Mouse (Mus musculus) forebrain, embryonic 12.5 days (tissue): ENCODE measurements at regions not wholly inside any gene's neighbourhood (a gene's known extent, or its start where the extent isn't known, plus 50 kb on each side); places are given as distances from the start of the nearest gene placed in this dataset.

ENCODE experiments used
- ATAC-seq: fragments of 200-750 bp; cut with Nextera tagmentation; 2 replicates; pipeline ENCODE4 v1.8.0; 2017; ENCODE audit warnings: moderate TSS enrichment; ENCODE audit not compliant: low FRiP score
- H3K27ac ChIP-seq: fragments of 300-500 bp; sonication (generic); 2 replicates; pipeline ENCODE4 v1.5.1; 2016; ENCODE audit warnings: mild to moderate bottlenecking
- H3K27me3 ChIP-seq: fragments of 300-500 bp; sonication (generic); 2 replicates; pipeline ENCODE4 v1.6.1; 2016; ENCODE audit warnings: mild to moderate bottlenecking
- H3K36me3 ChIP-seq: fragments of 300-500 bp; sonication (generic); replicated peaks from 2 replicates; pipeline ENCODE4 v1.6.1; 2016; ENCODE audit warnings: mild to moderate bottlenecking
- H3K4me1 ChIP-seq: fragments of 300-500 bp; sonication (generic); 2 replicates; pipeline ENCODE4 v1.6.1; 2016
- H3K4me2 ChIP-seq: fragments of 300-500 bp; sonication (generic); 2 replicates; pipeline ENCODE4 v1.6.1; 2016; ENCODE audit warnings: mild to moderate bottlenecking, moderate library complexity
- H3K4me3 ChIP-seq: fragments of 300-500 bp; sonication (generic); replicated peaks from 2 replicates; pipeline ENCODE4 v1.5.1; 2016; ENCODE audit warnings: mild to moderate bottlenecking
- H3K9ac ChIP-seq: fragments of 300-500 bp; sonication (generic); 2 replicates; pipeline ENCODE4 v1.6.1; 2016; ENCODE audit warnings: mild to moderate bottlenecking
- H3K9me3 ChIP-seq: fragments of 300-500 bp; sonication (generic); 2 replicates; pipeline ENCODE4 v1.6.1; 2016
- WGBS: fragments of 180-500 bp; shearing (Covaris S2); methylation state at CpG from one replicate; pipeline ENCODE4 v1.1.7; 2016; 5-methylcytosine and 5-hydroxymethylcytosine counted together

DNA sequence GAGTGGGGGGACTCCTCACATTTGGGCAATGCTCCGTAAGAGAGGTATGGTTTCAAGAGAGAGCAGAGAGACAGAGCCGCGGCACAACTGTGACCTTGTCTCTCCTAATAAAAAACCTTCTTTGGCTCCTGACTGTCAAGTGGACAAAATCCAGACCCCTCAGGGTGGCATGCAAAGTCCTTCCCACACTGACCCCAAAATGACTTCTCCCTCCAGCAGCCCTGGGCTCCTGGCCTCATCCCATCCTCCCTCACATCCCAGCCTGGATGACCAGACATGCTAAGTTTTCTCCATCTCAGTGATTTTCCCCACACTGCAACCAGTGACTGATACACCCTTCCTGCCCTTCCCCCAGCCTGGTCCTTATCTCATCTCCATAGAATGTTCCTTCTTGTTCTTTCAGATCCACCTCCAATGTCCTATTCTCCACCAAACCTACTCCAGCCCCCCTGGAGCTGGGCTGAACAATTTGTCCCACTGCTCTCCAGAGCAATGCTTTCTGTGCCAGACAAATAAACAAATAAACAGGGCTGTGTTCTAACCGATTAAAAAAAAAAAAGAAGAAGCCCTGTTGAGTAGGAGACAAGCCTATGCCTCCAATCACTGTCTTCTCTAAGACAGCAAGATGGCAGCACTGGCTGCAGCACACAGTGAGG is 75.7 kb upstream of the Zmiz1 start:
- H3K27ac ChIP-seq = no peak overlapping the region
- H3K9ac ChIP-seq = no peak overlapping the region
- H3K36me3 ChIP-seq = no peaks in the 10 kb centered on the region
- H3K4me2 ChIP-seq = no peak overlapping the region
- H3K4me3 ChIP-seq = no peak overlapping the region
- no peaks in the 10 kb centered on the region for H3K27me3 ChIP-seq
- peaks cover 17% of the 10 kb centered on the region for H3K4me1 ChIP-seq
- 82% methylated on average over 4 of the region's 4 CpGs for WGBS
- ATAC-seq = no peak
- no peaks in the 10 kb centered on the region for H3K9me3 ChIP-seq

DNA sequence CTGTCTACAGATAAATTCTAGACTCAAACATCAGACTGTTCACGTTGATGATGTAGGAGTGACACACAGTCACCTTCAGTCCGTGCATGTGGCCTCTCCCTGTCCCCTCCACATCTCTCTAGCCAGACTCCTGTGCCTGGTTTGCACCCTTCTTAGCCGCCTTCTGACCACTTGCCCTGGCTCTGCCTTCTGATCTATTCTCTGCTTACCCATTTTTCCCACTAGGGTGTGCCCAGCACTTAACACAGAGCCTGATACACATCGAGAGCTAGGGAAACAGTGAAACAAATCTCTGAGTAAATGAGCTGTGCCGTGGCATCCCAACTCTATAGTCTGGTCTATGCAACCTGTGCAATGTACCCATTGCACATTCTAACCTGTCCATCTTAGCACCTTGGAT is 73.3 kb upstream of the Zmiz1 start:
- peaks cover 12% of the 10 kb centered on the region for H3K4me1 ChIP-seq
- no peak overlapping the region for H3K9ac ChIP-seq
- no peak overlapping the region for H3K27ac ChIP-seq
- ATAC-seq = no peak
- 70% methylated on average over 5 of the region's 5 CpGs for WGBS
- no peaks in the 10 kb centered on the region for H3K9me3 ChIP-seq
- H3K4me2 ChIP-seq = no peak overlapping the region
- H3K36me3 ChIP-seq = no peaks in the 10 kb centered on the region
- no peaks in the 10 kb centered on the region for H3K27me3 ChIP-seq
- no peak overlapping the region for H3K4me3 ChIP-seq

- no peak overlapping the region for H3K4me3 ChIP-seq
- H3K9me3 ChIP-seq = no peaks in the 10 kb centered on the region
- WGBS = 96% methylated on average over 4 of the region's 4 CpGs
- no peak for ATAC-seq
- H3K4me2 ChIP-seq = no peak overlapping the region
- peaks cover 12% of the 10 kb centered on the region for H3K4me1 ChIP-seq
- no peak overlapping the region for H3K27ac ChIP-seq
- no peak overlapping the region for H3K9ac ChIP-seq
- H3K36me3 ChIP-seq = no peaks in the 10 kb centered on the region
- H3K27me3 ChIP-seq = no peaks in the 10 kb centered on the region
Measured at GRCm38 (mm10) chr14:25387780-25388179, 71.2 kb upstream of the Zmiz1 start.

- Histone ChIP-seq H3K4me2 (no peak overlapping the region), H3K4me3 (no peak overlapping the region), H3K9me3 (no peaks in the 10 kb centered on the region), H3K9ac (no peak overlapping the region), H3K4me1 (peaks cover 12% of the 10 kb centered on the region), H3K36me3 (no peaks in the 10 kb centered on the region), H3K27me3 (no peaks in the 10 kb centered on the region), H3K27ac (no peak overlapping the region)
- 14% methylated on average over 2 of the region's 2 CpGs for WGBS
- ATAC-seq = no peak; the same call in 1 of the 2 replicates
Measured at GRCm38 (mm10) chr14:25389314-25389713, 69.7 kb upstream of the Zmiz1 start.

- H3K9ac ChIP-seq = no peak overlapping the region
- H3K36me3 ChIP-seq = no peaks in the 10 kb centered on the region
- H3K4me1 ChIP-seq = peaks cover 37% of the 10 kb centered on the region
- H3K4me3 ChIP-seq = no peak overlapping the region
- 69% methylated on average over 6 of the region's 6 CpGs for WGBS
- no peaks in the 10 kb centered on the region for H3K9me3 ChIP-seq
- H3K27ac ChIP-seq = no peak overlapping the region
- H3K27me3 ChIP-seq = no peaks in the 10 kb centered on the region
- ATAC-seq = no peak
- H3K4me2 ChIP-seq = no peak overlapping the region
Measured at GRCm38 (mm10) chr14:25392412-25392811, 66.6 kb upstream of the Zmiz1 start.

- ATAC-seq = no peak
- WGBS = 75% methylated on average over 6 of the region's 6 CpGs
- H3K4me2 ChIP-seq = no peak overlapping the region
- no peaks in the 10 kb centered on the region for H3K36me3 ChIP-seq
- no peak overlapping the region for H3K9ac ChIP-seq
- no peak overlapping the region for H3K27ac ChIP-seq
- no peaks in the 10 kb centered on the region for H3K9me3 ChIP-seq
- H3K4me3 ChIP-seq = no peak overlapping the region
- no peaks in the 10 kb centered on the region for H3K27me3 ChIP-seq
- H3K4me1 ChIP-seq = peaks cover 43% of the 10 kb centered on the region
Measured at GRCm38 (mm10) chr14:25392940-25393339, 66.0 kb upstream of the Zmiz1 start.

DNA sequence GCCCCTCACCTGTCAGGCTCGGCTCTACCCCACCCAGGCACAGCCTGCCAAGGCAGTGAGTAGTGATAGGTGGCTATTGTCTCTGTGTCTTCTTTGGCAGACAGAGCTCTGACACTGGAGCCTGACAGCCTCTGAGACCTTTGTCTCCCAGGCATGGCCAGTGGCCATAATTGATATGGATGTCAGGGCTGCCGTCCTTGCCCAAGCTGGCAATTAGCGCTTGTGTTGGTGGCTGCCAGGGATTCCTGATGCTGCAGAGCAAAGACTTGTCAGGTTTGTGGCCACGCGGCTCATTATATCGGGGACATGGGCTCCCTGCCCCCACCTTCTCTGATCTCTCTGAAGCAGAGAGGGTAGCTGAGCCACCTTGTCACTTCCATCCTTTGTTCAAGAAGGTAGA is 64.1 kb upstream of the Zmiz1 start:
- H3K9ac ChIP-seq = no peak overlapping the region
- H3K27me3 ChIP-seq = no peaks in the 10 kb centered on the region
- 55% methylated on average over 6 of the region's 6 CpGs for WGBS
- no peak overlapping the region for H3K27ac ChIP-seq
- H3K4me2 ChIP-seq = no peak overlapping the region
- no peaks in the 10 kb centered on the region for H3K36me3 ChIP-seq
- ATAC-seq = no peak
- no peaks in the 10 kb centered on the region for H3K9me3 ChIP-seq
- peaks cover 54% of the 10 kb centered on the region for H3K4me1 ChIP-seq
- no peak overlapping the region for H3K4me3 ChIP-seq

DNA sequence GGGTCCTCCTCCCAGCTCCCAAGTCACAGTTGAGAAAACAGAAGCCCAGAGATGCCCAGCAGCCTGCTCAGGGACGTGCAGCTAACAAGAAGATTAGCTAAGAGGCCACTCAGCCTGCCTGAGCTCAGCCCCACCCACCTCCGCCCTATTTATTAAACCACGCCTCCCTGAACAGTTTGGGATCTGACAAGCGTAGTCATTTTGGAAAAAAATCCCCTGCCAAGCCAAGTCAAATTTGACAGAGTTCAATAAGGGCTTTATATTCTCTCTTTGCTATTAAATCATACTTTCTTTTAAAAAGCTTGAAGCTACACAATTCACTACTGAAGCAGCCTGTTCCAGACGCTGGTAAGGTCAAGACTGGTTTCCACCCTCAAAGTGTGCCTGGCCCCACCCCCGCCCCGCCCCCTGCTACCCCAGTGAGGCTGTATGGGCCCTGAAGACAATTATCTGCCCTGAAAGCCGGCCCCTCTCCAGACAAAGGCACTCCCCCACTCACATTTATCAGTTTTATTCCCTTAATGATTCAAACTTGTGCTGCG is 61.9 kb upstream of the Zmiz1 start:
- peak overlapping the region; percentile 41 for H3K4me2 ChIP-seq
- peak overlapping the region; percentile 95 for H3K27ac ChIP-seq
- no peak overlapping the region; the same call in 1 of the 2 replicates for H3K9ac ChIP-seq
- no peaks in the 10 kb centered on the region for H3K9me3 ChIP-seq
- no peaks in the 10 kb centered on the region for H3K27me3 ChIP-seq
- H3K4me1 ChIP-seq = peaks cover 50% of the 10 kb centered on the region
- under 1% methylated on average over 9 of the region's 9 CpGs for WGBS
- H3K36me3 ChIP-seq = no peaks in the 10 kb centered on the region
- H3K4me3 ChIP-seq = no peak overlapping the region
- peak; percentile 88 for ATAC-seq

DNA sequence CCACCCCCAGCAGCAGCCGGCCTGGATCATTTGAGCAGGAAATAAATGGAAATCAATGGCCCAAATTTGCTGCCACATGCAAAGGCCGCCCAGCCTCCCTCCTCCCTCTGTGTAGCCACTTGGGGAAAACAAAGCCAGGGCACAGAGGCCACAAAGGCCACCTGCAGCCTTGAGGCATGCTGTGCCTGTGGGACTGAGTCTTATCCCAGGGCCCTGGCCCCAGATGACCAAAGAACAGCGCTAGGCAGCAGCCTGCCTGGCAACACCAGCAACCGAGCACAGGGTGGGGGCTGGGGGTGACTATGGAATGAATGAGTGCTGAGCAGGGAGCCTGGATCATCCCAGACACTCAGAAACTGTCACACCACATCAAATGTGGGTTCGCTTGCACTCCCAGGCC is 61.2 kb upstream of the Zmiz1 start:
- Histone ChIP-seq H3K4me2 (peak overlapping the region; percentile 41), H3K9ac (peak overlapping the region; percentile 39), H3K27ac (peak overlapping the region; percentile 95), H3K27me3 (no peaks in the 10 kb centered on the region), H3K4me3 (no peak overlapping the region), H3K36me3 (no peaks in the 10 kb centered on the region), H3K4me1 (peaks cover 50% of the 10 kb centered on the region), H3K9me3 (no peaks in the 10 kb centered on the region)
- ATAC-seq = peak; percentile 77
- WGBS = 2% methylated on average over 5 of the region's 5 CpGs

DNA sequence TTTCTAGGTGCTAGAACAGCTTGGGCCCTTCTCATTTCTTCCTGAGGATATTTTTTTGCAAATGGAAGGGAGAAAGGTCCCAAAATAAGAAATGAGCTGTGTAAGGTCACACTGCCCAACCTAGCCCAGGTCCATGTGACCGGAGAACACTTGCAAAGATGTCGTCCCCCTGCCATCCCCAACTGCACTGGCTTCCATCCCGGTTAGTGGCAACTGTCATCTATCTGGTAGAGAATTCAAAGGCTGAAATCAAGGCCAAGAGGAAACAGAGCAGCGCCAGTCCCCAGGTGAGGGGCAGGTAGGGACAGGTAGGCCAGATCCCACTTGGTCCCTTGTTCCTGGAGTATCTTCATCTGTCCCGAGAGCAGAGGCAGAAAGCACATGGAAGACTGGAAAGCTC is 60.2 kb upstream of the Zmiz1 start:
- no peaks in the 10 kb centered on the region for H3K36me3 ChIP-seq
- H3K4me3 ChIP-seq = no peak overlapping the region
- ATAC-seq = no peak
- no peaks in the 10 kb centered on the region for H3K9me3 ChIP-seq
- no peaks in the 10 kb centered on the region for H3K27me3 ChIP-seq
- H3K27ac ChIP-seq = peak overlapping the region; percentile 95
- H3K4me1 ChIP-seq = peaks cover 50% of the 10 kb centered on the region
- no peak overlapping the region for H3K4me2 ChIP-seq
- H3K9ac ChIP-seq = no peak overlapping the region
- 90% methylated on average over 5 of the region's 5 CpGs for WGBS

DNA sequence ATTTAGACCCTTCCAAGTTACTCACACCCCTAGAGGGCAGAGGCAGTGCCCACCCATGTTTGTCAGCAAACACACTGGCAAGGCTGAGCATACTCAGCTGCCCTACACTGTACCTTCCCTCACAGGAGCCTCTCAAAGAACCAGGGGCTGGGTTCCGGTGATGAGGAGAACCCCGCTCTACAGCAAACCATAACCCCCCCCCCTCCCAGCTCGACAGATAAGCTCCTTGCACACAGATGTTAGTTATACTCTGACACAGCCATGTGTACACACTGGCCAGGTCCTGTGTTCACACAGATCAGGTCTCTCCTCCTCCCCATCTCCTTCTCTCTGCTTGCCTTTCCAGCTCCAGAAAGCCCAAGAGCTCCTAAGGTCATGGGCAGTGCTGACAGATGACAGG is 59.7 kb upstream of the Zmiz1 start:
- Histone ChIP-seq H3K9me3 (no peaks in the 10 kb centered on the region), H3K27ac (peak overlapping the region; percentile 95; the same call in 1 of the 2 replicates), H3K36me3 (no peaks in the 10 kb centered on the region), H3K9ac (no peak overlapping the region), H3K4me3 (no peak overlapping the region), H3K27me3 (no peaks in the 10 kb centered on the region), H3K4me2 (no peak overlapping the region), H3K4me1 (peaks cover 50% of the 10 kb centered on the region)
- WGBS = 75% methylated on average over 3 of the region's 3 CpGs
- ATAC-seq = no peak

DNA sequence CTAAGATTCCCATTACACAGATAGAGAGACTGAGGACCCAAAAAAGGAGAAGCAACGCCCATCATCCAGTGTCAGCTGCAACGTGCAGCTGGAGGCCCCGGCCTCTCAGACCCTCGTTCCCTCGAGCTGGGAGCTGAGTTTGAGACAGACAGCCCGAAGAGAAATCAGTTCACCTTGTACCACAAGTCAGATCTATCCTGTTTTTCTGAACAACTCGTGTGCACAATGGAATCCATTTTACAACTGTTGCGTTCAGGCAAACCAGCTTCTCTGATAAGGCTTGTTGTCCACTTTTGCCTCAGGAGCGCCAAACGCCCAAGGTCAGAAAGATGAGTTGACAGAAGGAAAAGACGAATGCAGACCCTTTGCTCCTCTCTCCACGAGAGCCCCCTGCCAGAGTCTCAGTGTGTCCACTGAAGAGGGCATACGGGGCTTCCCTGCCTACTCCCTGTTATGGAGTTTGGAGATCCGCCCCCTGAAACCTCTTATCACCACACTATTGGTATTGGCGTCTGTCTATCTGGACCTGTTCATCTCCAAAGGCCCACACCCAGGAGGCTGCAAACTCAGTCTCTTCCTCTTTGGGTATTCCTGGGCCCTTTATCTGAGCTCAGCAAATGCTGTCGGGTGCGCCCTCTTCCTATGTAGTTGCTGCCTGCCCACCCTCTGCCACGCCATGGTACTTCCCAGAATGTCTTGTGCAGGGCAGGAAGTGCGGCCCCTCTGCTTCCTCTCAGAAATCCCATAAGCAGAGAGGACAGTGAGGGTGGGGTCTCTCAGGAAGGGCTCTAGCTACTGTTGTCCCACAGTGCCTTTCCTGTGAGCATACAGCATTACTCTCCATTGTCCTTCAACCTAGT is 57.7 kb upstream of the Zmiz1 start:
- Histone ChIP-seq H3K27me3 (no peaks in the 10 kb centered on the region), H3K4me2 (no peak overlapping the region), H3K4me3 (no peak overlapping the region), H3K27ac (no peak overlapping the region), H3K9me3 (no peaks in the 10 kb centered on the region), H3K9ac (no peak overlapping the region), H3K36me3 (no peaks in the 10 kb centered on the region), H3K4me1 (peaks cover 35% of the 10 kb centered on the region)
- ATAC-seq = no peak
- 90% methylated on average over 19 of the region's 19 CpGs for WGBS
